Mouse (Mus musculus) brain, embryonic 14.5 days (tissue): ENCODE results near the gene Pappa.

Experiments used
- CTCF ChIP-seq: fragments of 200-500 bp; IDR thresholded peaks from 2 replicates; pipeline ENCODE4 v1.5.1; 2012; ENCODE audit warnings: inconsistent platforms, mild to moderate bottlenecking, moderate library complexity, borderline replicate concordance; ENCODE audit not compliant: insufficient read depth, insufficient read length; ENCODE audit errors: extremely low read depth
- POLR2A ChIP-seq: fragments of 200-500 bp; IDR thresholded peaks from 2 replicates; pipeline ENCODE4 v1.6.1; 2012; ENCODE audit warnings: mild to moderate bottlenecking, inconsistent platforms, borderline replicate concordance; ENCODE audit not compliant: poor library complexity, insufficient read depth, insufficient read length, severe bottlenecking; ENCODE audit errors: extremely low read depth

DNA sequence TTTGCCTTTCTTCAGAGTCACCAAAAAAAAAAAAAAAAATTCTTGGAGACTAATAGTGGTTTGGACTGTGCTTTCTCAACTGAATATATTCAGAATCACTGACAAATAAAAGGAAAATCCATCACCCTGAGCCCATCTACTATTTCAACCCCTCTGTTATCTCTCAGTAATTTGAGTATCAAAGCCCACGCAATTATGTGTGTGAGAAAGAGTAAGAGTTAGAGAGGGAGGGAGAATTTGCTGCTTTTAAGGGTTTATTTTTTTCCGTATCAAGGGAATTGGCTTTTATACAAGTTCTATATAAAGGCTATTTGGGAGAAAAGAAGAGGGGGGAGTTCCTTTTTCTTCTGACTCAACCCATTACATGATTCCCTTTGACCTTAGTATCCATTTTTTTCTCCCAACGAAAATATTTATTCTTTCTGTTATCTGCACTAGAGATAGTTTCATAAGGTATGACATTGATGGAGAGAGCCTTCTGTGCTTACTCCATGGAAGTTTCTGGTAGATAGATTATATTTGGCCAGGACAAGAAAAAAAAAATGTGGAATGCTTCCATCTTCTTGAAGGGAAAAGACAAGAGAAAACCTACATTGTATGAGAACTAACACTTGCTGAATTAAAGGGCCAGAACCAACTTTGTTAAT is 85.5 kb downstream of the Pappa start:
- TF ChIP-seq CTCF (no peak), POLR2A (no peak)
